Mouse (Mus musculus) brown adipose tissue, adult 24 weeks (tissue): ENCODE data around the gene Ncor2. TPM values are rescaled to one million over a fixed set of nuclear protein-coding genes. Genes with fewer than 3 reads are reported as not detected.
A peak's percentile ranks its signal among the peaks of the same experiment; 100 is the strongest.

ENCODE experiments used
- H3K27ac ChIP-seq: fragments of 200-500 bp; replicated peaks from 2 replicates; pipeline ENCODE4 v1.5.1; 2012; ENCODE audit warnings: low read depth, mild to moderate bottlenecking, low read length
- H3K4me1 ChIP-seq: fragments of 200-500 bp; 2 replicates; pipeline ENCODE4 v1.6.1; 2012; ENCODE audit warnings: low read length, mixed read lengths; ENCODE audit not compliant: control insufficient read depth, insufficient read depth, insufficient read length
- H3K4me3 ChIP-seq: fragments of 200-500 bp; 2 replicates; pipeline ENCODE4 v1.5.1; 2012; ENCODE audit warnings: low read depth, mild to moderate bottlenecking, low read length, moderate library complexity; ENCODE audit not compliant: insufficient read depth
- polyA plus RNA-seq: library from polyadenylated mRNA; stranded (reverse); fragments of >200 nt; gene quantifications from 2 replicates; pipeline ENCODE4 v1.2.4, GENCODE M21; 2012; ENCODE audit not compliant: missing spikeins, insufficient read depth, insufficient read length

Gene Ncor2
- polyA plus RNA-seq, 1 experiment, result 19.5 TPM

DNA sequence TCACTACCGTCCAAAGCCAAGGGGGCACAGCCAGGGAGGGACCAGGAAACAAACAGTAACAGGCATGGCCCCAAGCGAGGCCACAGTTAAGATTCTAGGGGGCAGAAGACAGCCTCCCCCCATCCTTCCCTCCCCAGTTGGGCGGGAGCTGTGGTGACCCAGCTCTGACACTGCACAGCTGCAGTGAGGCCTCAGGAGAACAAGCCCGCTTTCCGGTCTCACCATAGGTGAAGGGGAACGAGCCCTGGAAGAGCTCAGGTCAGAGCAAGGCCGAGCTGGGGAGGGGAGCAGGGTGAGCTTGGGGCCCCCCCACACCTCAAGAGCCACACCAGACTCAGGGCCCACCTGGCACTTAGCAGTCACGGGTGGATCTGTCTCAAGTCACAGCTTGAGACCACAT is 123.1 kb downstream of the Ncor2 start:
- Histone ChIP-seq H3K27ac (no peak overlapping the region), H3K4me1 (peaks cover 41% of the 10 kb centered on the region)

DNA sequence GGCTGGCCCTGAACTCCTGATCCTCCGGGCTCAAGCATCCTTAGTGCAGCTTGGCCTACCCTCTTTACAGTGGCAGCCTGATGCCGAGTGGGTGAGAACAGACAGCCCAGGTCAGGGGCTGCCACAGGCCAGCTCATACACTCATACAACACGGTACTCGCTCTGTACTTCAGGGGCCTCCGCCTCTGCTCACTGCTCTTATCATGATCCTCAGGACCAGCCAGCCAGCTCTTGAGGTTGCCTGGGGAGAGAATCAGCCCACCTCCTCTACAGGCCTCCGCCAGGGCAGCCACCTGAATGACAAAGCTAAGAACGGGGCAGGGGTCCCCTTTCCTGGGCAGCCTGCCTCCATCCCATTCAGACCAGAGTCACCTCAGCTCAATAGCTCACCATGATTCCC is 125.4 kb downstream of the Ncor2 start:
- Histone ChIP-seq H3K4me3 (no peak overlapping the region), H3K4me1 (peaks cover 34% of the 10 kb centered on the region), H3K27ac (0 out of 2 replicates have a peak overlapping the region, but pooled peaks have one; percentile 3)

More for the DNA sequence above, 123.1 kb downstream of the Ncor2 start:
- H3K4me3 ChIP-seq, result no peak overlapping the region

DNA sequence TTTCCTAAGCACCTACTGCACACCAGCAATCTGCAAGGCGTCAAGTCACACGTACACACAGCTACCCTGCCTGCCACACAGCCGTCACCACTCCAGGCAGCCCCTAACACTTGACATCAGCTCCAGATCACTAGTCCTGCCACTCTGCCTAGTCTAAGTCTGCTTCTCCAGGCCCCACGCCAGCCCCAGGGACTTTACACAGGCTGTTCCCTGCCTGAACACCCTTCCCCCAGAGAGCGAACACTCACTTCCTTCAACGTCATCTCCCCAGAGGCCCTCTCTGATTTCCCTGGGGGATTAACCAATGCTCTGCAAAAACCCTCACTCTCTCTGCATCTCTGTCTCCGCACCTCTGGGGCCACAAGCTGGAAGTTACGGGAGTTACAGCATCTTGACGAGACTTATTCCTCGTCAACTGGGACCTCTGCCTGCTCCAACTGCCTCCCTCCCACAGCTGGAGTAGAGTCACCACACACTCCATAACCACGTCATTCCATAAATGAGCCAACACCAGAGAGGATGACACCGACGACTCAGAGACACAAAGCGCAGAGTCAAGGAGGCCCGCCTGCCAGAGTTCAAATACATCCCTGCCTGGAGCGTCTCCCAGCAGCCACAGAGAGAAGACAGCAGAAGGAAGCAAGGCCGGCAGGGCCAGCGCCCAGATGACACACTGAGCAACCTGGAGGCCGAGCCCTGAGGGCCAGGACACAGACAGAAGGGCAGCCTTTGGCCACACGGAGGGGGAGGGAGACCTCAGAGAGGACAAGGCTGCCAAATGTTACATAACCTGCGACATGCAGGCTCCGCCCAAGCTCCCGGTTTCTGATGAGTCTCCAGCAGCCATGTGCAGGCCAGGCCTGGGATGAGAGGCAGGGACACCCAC is 126.2 kb downstream of the Ncor2 start:
- Histone ChIP-seq H3K4me3 (no peak overlapping the region), H3K27ac (peak overlapping the region; percentile 49; the same call in 1 of the 2 replicates), H3K4me1 (peaks cover 34% of the 10 kb centered on the region)

DNA sequence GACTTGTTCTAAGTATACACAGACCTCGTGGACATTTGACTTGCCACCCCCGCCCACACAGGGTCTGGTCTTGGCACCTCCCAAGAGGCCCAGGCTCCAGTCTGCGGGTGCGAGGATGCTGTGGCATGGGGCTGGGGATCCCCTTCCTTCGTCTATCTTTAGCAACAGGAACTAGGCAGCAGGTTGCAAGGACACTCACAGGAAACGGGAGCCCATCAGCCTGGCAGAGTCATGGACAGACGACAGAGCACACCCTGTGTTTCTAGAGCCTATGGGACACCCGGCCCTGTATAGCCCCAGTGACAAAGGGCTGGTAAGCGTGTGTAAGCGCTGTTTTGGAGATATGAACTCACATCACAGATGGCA is 126.8 kb downstream of the Ncor2 start:
- Histone ChIP-seq H3K4me3 (no peak overlapping the region), H3K4me1 (peaks cover 34% of the 10 kb centered on the region), H3K27ac (peak overlapping the region; percentile 49; the same call in 1 of the 2 replicates)

DNA sequence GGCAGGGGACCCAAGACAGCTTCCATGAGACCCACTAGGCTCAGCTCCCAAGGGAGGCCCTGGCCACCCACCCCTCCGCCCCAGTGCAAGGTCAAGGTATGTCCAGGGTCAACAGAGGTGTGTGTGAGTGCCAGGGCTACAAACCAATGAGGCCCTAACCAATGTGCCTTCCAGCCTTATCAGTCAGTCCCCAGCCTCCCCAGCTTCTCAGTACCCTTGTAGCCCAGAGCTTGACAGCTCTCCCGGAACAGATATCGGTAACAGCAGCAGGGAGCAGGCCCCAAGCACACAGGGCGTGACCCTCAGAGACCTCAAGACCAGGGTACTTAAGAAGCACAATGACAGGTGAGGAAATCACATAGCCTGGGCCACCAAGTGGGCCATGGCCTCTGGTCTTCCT is 129.5 kb downstream of the Ncor2 start:
- Histone ChIP-seq H3K4me3 (no peak overlapping the region), H3K27ac (no peak overlapping the region), H3K4me1 (peaks cover 24% of the 10 kb centered on the region)

DNA sequence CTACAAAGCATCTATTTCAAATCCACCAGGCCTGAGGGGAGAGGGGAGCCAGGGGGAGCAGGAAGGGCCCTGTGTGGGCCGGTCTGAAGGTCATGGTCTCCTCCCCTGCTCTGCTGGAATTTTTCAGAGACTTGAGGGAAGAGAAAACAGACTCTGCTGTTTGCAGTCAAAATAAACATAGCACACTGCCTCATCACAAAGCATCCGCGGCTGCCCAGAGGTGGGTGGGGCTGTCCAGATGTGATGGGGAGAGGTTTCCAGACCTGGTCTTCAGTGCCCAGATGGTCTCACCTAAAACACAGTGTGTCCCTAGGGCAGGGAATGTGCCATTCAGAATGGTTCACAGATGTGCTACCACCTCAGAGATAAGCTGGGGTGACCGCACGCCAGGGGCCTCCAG is 132.6 kb downstream of the Ncor2 start:
- Histone ChIP-seq H3K4me1 (peaks cover 4% of the 10 kb centered on the region), H3K4me3 (no peak overlapping the region), H3K27ac (no peak overlapping the region)

DNA sequence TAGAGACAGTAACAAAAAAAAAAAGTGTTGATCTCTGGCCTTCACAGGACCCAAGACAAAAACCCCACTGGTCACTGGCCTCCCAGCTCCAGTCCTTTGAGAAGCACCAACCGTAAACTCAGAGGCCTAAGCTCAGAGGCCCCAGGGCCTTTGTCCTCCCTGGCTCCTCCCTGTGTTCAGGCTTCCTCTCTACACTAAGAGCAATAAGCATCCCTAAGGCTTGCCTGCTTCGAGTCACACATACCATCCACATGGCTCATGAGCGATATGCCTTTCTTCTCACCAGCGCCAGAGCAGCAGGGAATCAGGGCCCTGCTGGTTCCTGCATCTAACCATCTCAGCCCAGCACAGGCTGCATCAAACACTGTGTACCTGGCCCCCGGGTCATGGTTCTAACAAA is 133.8 kb downstream of the Ncor2 start:
- H3K27ac ChIP-seq, result no peak overlapping the region
- H3K4me3 ChIP-seq, result no peak overlapping the region
- peaks cover 14% of the 10 kb centered on the region for H3K4me1 ChIP-seq

DNA sequence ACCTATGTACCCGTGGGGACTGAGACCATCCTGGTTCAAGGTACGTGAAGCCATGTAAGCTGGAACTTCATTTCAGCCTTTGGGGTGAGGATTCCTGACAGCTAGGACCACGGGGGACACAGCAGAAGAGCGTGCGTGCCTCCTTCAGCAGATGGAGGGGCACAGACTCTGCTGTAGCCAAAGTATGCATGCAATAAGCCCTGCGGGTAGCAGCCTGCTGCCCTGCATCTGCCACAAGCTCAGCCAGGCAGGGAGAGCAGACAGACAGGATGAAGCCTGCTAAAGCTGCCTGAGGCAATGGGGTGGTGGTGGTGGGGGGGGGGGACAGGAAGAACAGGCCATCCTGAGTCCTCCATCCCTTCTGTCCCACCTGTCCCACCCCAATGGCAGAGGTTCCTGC is 135.6 kb downstream of the Ncor2 start:
- Histone ChIP-seq H3K4me3 (no peak overlapping the region), H3K4me1 (peaks cover 14% of the 10 kb centered on the region), H3K27ac (no peak overlapping the region)

DNA sequence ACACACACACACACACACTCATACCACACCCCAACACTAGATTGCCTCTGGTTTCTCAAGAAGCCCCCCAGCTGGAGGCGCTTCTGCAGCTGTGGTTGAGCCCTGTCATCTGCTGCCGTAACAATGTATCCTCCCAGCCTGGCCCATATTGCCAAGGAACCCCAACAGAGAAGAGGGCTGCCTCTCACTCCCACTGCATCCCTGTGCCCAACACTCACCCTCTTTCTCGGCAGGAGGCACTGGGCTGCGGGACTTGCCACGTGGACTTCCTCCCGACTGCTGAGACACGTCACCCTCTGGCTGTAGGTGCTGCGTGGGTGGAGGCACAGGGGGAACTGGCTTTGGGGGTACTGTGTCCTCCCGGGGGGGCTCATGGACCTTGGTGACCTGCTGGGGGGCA is 137.4 kb downstream of the Ncor2 start:
- Histone ChIP-seq H3K27ac (no peak overlapping the region), H3K4me3 (no peak overlapping the region), H3K4me1 (peaks cover 14% of the 10 kb centered on the region)

DNA sequence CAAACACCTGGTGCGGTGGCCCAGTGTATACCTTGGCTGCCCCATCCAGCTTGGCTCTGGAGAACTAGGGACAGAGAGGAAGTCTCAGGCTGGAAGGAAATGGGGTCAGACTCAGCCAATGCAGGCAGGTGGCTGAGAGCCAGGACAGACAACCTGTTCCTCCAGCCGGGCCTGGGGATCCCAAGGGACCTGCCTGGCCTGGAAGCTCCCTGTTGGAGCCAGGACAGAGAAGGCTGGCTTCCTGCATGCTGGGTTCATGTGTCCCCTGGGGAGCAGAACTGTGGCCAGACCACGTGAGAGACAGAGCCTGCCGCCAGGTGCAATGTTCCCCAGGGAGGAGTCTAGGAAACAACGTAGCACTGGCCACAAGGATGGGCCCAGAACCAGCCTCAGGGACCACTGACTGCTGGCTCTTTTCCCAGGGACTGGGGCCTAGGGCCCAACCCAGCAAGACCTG is 138.9 kb downstream of the Ncor2 start:
- Histone ChIP-seq H3K27ac (0 out of 2 replicates have a peak overlapping the region, but pooled peaks have one; percentile 19), H3K4me1 (peaks cover 14% of the 10 kb centered on the region), H3K4me3 (no peak overlapping the region)

DNA sequence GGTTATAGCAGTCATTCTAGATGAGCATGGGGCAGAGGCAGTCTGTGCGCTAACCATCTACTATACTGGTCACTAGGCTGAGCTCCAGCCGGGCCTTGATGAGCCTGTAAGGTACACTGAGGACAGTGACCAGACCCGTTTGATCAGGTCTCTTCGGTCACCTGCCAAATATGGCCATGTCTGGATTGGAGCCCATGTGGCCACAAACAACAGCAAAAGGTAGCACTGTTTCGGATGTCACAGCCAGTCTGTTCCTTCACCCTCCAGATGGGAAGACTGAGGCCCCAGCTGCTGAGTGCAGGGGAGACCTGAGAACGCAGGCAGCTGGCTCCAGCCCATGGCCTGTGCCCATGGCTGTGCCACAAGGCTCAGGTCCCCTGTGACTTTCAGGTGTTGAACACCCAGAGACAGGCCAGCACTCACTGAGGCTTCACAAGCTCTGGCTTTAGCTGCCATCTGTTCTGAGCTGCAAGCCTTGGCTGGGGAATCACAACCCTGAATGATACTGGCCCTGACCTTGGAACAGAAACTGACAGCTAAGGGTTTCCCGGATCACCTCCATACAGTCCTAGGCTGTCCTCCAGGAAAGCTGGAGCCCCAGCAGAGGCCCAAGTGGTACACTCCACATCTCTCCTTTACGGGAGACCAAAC is 139.5 kb downstream of the Ncor2 start:
- Histone ChIP-seq H3K27ac (no peak overlapping the region), H3K4me3 (no peak overlapping the region), H3K4me1 (peaks cover 14% of the 10 kb centered on the region)

DNA sequence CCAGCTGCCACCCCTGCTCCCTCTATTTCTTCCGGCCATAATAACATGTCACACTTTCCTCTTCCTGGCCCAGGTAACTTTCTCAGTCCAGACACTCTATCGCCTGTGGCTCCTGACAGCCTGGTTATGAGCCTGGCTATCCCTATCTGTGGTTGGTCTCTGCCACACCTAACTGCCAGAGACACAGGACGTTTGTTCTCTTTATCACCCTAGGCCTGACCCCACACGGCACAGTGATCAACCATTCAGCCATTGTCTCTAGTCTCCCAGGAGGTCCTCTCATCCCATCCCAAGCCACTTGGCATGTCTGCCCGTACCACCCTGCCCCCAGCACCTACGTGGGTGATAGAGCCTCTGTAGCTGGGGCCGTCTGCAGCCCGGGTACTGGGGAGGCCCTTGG is 142.5 kb downstream of the Ncor2 start:
- Histone ChIP-seq H3K27ac (no peak overlapping the region), H3K4me1 (peaks cover 11% of the 10 kb centered on the region), H3K4me3 (no peak overlapping the region)

DNA sequence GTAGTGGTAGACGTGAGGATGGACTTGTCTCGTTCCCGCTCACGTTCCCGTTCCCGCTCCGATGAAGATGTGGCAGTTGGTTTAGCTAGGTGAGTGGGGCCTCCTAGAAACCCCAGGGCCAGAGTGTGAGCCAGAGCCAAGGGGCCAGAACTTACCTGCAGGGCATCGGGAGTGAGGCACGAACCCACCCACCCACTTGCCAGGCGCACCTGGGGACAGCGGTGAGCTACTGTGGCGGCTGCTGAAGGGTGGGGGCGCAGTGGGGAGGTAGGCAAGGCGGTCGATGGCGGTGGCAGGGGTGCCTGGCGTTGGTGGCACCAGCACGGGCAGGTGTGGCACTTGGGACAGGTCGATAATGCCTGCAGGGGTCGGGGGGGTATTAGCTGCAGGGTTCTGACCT is 150.1 kb downstream of the Ncor2 start:
- Histone ChIP-seq H3K4me1 (no peaks in the 10 kb centered on the region), H3K4me3 (no peak overlapping the region)

DNA sequence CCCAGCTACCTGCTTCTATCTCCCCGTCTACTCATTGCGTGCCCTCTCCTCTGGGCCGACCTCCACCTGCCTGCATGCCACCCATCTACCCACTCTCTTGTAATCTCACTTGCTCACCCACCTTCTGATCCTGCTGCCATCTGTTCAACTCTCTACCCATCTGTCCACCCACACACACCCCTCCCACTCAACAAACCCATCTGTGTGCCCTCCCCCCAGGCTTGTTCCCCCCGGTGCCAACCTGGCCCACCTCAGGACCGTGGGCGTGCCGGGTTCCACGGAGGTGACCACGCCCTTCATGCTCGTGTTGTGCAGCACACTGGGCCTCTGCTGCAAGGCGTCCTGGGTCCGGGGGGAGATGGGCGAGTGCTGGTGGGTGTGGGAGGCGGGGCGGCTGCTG is 150.6 kb downstream of the Ncor2 start:
- no peaks in the 10 kb centered on the region for H3K4me1 ChIP-seq
- no peak overlapping the region for H3K4me3 ChIP-seq

More for the DNA sequence above, 150.1 kb downstream of the Ncor2 start:
- H3K27ac ChIP-seq, result no peak overlapping the region

DNA sequence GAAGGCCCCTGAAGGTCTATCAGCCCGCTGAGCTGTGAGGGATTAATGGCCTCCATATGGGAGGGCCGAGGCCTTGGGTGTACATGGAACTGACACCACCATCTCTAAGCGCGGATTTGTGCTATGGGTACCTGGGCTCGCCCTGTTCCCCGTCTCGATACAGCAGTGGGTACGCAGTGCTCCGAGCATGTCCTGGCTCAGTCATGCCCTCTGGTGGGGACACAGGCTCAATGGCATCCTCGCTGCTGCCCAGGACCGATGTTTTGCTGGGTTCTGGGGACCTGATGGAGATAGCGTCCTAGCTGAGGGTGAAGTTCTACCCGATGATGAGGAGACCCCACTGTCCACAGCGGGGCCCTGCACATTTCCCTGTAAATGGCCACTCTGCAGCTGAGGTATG is 155.0 kb downstream of the Ncor2 start:
- 0 out of 2 replicates have a peak, but pooled peaks cover 2% of the 10 kb centered on the region for H3K4me1 ChIP-seq
- no peak overlapping the region for H3K27ac ChIP-seq
- H3K4me3 ChIP-seq, result no peak overlapping the region

More for the DNA sequence above, 150.6 kb downstream of the Ncor2 start:
- no peak overlapping the region for H3K27ac ChIP-seq
